Mouse (Mus musculus) megakaryocyte, embryonic 14.5 days (primary cell): Measurements from ENCODE around the gene Chek2. TPM values are rescaled to one million over a fixed set of nuclear protein-coding genes. Genes with fewer than 3 reads are reported as not detected.

Source experiments
- H3K27me3 ChIP-seq: replicated peaks from 2 replicates; pipeline ENCODE3; 2012; ENCODE audit warnings: inconsistent platforms
- H3K36me3 ChIP-seq: replicated peaks from 2 replicates; pipeline ENCODE3; 2012; ENCODE audit warnings: low read length, inconsistent platforms, mixed read lengths
- H3K4me1 ChIP-seq: 2 replicates; pipeline ENCODE4 v1.6.1; 2012; ENCODE audit warnings: inconsistent platforms
- H3K4me3 ChIP-seq: replicated peaks from 2 replicates; pipeline ENCODE3; 2012; ENCODE audit warnings: moderate library complexity, mild to moderate bottlenecking, inconsistent platforms
- H3K9me3 ChIP-seq: 2 replicates; pipeline ENCODE4 v1.6.1; 2012; ENCODE audit warnings: inconsistent platforms
- FLI1 ChIP-seq: IDR thresholded peaks from 2 replicates; pipeline ENCODE4 v1.6.1; 2012; ENCODE audit warnings: low read length, inconsistent platforms, mixed read lengths
- GATA1 ChIP-seq: IDR thresholded peaks from 3 replicates; pipeline ENCODE4 v1.6.1; 2012; ENCODE audit warnings: mixed read lengths, low read length, inconsistent platforms, borderline replicate concordance
- polyA plus RNA-seq: library from polyadenylated mRNA; stranded (reverse); fragments of >175 nt; gene quantifications from 2 replicates; pipeline ENCODE4 v1.2.3, GENCODE M21; 2012; ENCODE audit warnings: low replicate concordance; ENCODE audit not compliant: insufficient read depth

Gene Chek2
- polyA plus RNA-seq, 1 experiment = 1.2 TPM

DNA sequence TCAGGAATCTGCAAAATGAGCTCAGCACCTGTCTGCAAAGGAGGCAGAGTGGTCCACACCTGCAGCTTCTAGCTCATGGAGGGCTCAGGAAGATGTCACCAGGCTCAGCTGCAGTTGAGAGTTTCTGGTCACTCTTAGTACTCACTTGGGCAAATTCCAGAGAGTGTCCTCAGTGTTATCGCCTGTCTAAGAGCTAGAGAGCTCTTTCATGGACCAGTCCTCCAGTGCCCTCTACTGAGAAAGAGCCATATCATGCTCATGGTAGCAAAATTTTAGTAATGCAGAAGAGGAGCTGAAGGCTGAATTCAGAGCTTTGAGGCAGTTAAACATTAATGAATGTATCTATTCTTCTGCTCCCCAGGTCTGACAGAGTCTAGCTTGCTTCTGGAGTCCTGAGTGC, 83.6 kb downstream of the Chek2 start:
- TF ChIP-seq FLI1 (no peak), GATA1 (no peak)
- no peaks in the 10 kb centered on the region for H3K36me3 ChIP-seq
- peaks cover 5% of the 10 kb centered on the region for H3K4me1 ChIP-seq
- H3K9me3 ChIP-seq = no peaks in the 10 kb centered on the region
- no peak overlapping the region for H3K4me3 ChIP-seq
- peaks cover 12% of the 10 kb centered on the region for H3K27me3 ChIP-seq

Other genes starting within 250 kb of the Chek2 start
- 21.5 and 96.6 TPM in 2 replicates for gene Noc4l, start 186.6 kb upstream of the Chek2 start, polyA plus RNA-seq
- 2.4 and 3.2 TPM in 2 replicates for gene Ddx51, start 186.5 kb upstream of the Chek2 start, polyA plus RNA-seq
- gene Ep400, start 69.3 kb upstream of the Chek2 start, polyA plus RNA-seq = 18.5 and 24.0 TPM in 2 replicates
- gene Pus1, start 59.3 kb upstream of the Chek2 start, polyA plus RNA-seq = 7.8 and 56.8 TPM in 2 replicates
- gene Ulk1, start 29.9 kb upstream of the Chek2 start, polyA plus RNA-seq = 46.2 and 157 TPM in 2 replicates
- gene Hscb, start 202 bp upstream of the Chek2 start, polyA plus RNA-seq = 36.6 and 64.3 TPM in 2 replicates
- gene Ttc28, start 39.8 kb downstream of the Chek2 start, polyA plus RNA-seq = 6.7 TPM in 2 replicates